Mouse (Mus musculus) heart, adult 9 months (tissue): ENCODE results near the gene Ly6f.
"Not testable (repeated sequence)": the region's sequence is repeated elsewhere in the genome, so short reads cannot be mapped to it uniquely, and the experiment has no call there.

Experiments used
- DNase-seq, 2 experiments: peaks; one replicate each; pipeline ENCODE4 v3.0.0; 2022; ENCODE audit warnings: low spot score in 2 of 2

Ly6f gene

GRCm38 (mm10) chr15:75268121-75268520 is at the start of gene Ly6f:
Gene Ly6f (plus strand): TSS chr15:75268421.
- no peak for DNase-seq

- DNase-seq, result no peak
Measured at GRCm38 (mm10) chr15:75221942-75222341, 46.3 kb upstream of the Ly6f start.

GRCm38 (mm10) chr15:75237736-75238288 is 30.4 kb upstream of the Ly6f start:
- no peak for DNase-seq

- DNase-seq, result no peak
Measured at GRCm38 (mm10) chr15:75240558-75240957, 27.7 kb upstream of the Ly6f start.

GRCm38 (mm10) chr15:75242756-75243640 is 25.2 kb upstream of the Ly6f start:
- no peak for DNase-seq

- no peak for DNase-seq
Measured at GRCm38 (mm10) chr15:75254671-75255070, 13.6 kb upstream of the Ly6f start.

- DNase-seq, result no peak
Measured at GRCm38 (mm10) chr15:75265863-75266262, 2.4 kb upstream of the Ly6f start.

GRCm38 (mm10) chr15:75266626-75267025 is 1.6 kb upstream of the Ly6f start:
- DNase-seq, result no peak

- DNase-seq, result no peak
Measured at GRCm38 (mm10) chr15:75268916-75269829, 952 bp downstream of the Ly6f start.

GRCm38 (mm10) chr15:75270169-75270568 is 1.9 kb downstream of the Ly6f start:
- no peak for DNase-seq

- DNase-seq, result no peak
Measured at GRCm38 (mm10) chr15:75270691-75271362, 2.6 kb downstream of the Ly6f start.

GRCm38 (mm10) chr15:75271426-75271825 is 3.2 kb downstream of the Ly6f start:
- no peak for DNase-seq

- no peak for DNase-seq
Measured at GRCm38 (mm10) chr15:75271891-75272290, 3.7 kb downstream of the Ly6f start.

GRCm38 (mm10) chr15:75281991-75282390 is 13.8 kb downstream of the Ly6f start:
- not testable (repeated sequence) for DNase-seq

- DNase-seq, result not testable (repeated sequence)
Measured at GRCm38 (mm10) chr15:75286512-75286911, 18.3 kb downstream of the Ly6f start.

- DNase-seq, result no peak
Measured at GRCm38 (mm10) chr15:75292377-75292776, 24.2 kb downstream of the Ly6f start.

GRCm38 (mm10) chr15:75293873-75294385 is 25.7 kb downstream of the Ly6f start:
- no peak for DNase-seq

GRCm38 (mm10) chr15:75306101-75306500 is 37.9 kb downstream of the Ly6f start:
- no peak for DNase-seq

GRCm38 (mm10) chr15:75309186-75309585 is 41.0 kb downstream of the Ly6f start:
- no peak for DNase-seq

- DNase-seq, result no peak
Measured at GRCm38 (mm10) chr15:75309946-75310345, 41.7 kb downstream of the Ly6f start.

GRCm38 (mm10) chr15:75314421-75314820 is 46.2 kb downstream of the Ly6f start:
- DNase-seq, result no peak
